In genomic region chr5:21038100-21038499, GRCm38 (mm10) we compare ENCODE assay signal across 18 mouse cellular contexts.
"Had no signal": no experiment of that assay in that cellular context is flagged by ENCODE, and none has a peak within 500 bp of the region (broad histone marks: within the 10 kb centered on the region; RNA-seq: fewer than 3 reads in every experiment).

No protein-coding gene starts in this region.

- H3K27ac ChIP-seq: kidney, postnatal 0 days; layer of hippocampus, adult 2 months; left cerebral cortex, adult 2 months; liver, embryonic 13.5 days; midbrain, embryonic 10.5 days; midbrain, embryonic 13.5 days; neural tube, embryonic 13.5 days; stomach, postnatal 0 days had no signal

- DNase-seq: kidney, postnatal 25 days; layer of hippocampus, adult 9-11 months; liver, embryonic 13.5 days; lung, adult 2 months; lung, postnatal 14 days; lung, postnatal 4 days; retina, postnatal 1 day; thymus, adult 2 months; thymus, postnatal 14 days; thymus, postnatal 4 days had no signal

- H3K9ac ChIP-seq: liver, embryonic 13.5 days; midbrain, embryonic 13.5 days; neural tube, embryonic 13.5 days had no signal

- H3K36me3 ChIP-seq: liver, embryonic 13.5 days; midbrain, embryonic 13.5 days; neural tube, embryonic 13.5 days had no signal

- H3K27me3 ChIP-seq: liver, embryonic 13.5 days; midbrain, embryonic 13.5 days; neural tube, embryonic 13.5 days had no signal

- H3K9me3 ChIP-seq: liver, embryonic 13.5 days; midbrain, embryonic 10.5 days; midbrain, embryonic 13.5 days; neural tube, embryonic 13.5 days had no signal

- H3K4me2 ChIP-seq: liver, embryonic 13.5 days; midbrain, embryonic 13.5 days; neural tube, embryonic 13.5 days had no signal

- H3K4me3 ChIP-seq: layer of hippocampus, adult 2 months; left cerebral cortex, adult 2 months; liver, embryonic 13.5 days; midbrain, embryonic 10.5 days; midbrain, embryonic 13.5 days; myocyte; neural tube, embryonic 13.5 days had no signal
